Mouse (Mus musculus): ENCODE data around the gene Pml. TPM values are rescaled to one million over a fixed set of nuclear protein-coding genes. Genes with fewer than 3 reads are reported as not detected.

The Pml gene
- polyA plus RNA-seq, 1 experiment from 2014 or later = 17.8 TPM

- no peak for DNase-seq (ENCODE audit: low spot score)
These were observed 80.2 kb downstream of the Pml start for GRCm38 (mm10) chr9:58169426-58169825.

DNA sequence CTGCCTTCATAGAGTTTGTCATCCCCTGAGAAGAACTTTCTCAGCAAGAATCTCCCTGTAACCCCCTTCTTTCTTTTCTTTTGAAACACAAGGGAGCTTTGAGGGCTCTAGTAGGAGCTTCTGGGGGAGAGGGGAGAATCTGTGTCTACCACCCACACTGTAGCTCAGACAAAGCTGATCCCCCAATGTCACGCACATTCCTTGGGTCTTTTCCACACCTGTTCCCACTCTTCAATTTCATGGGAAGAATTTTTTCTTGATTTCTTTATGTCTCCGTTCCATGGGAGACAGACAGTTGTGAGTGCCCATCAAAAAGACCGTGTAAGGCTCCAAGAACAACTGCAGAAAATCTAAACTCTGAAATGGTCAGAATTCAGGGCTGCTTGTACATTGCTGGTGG is 80.7 kb downstream of the Pml start:
- no peak for DNase-seq (ENCODE audit: low spot score)

Small RNAs within 50 kb of the gene (microRNA-seq; reads per million reads assigned to microRNA genes)
- not detected for gene Mir6385 (ENCODE audit: borderline number of aligned reads)

Other genes starting within 250 kb of the Pml start
- gene Cyp11a1, start 243.4 kb downstream of the Pml start, polyA plus RNA-seq (2015; fragmentation: Nextera tagmentation; extraction: Ambion mirVana) = 2.2 and 2.7 TPM in 2 replicates
- 0.94 and 1.1 TPM in 2 replicates for gene Stra6, start 186.0 kb downstream of the Pml start, polyA plus RNA-seq (2015; fragmentation: Nextera tagmentation; extraction: Ambion mirVana)
- gene Ccdc33, start 131.0 kb downstream of the Pml start, polyA plus RNA-seq (2015; fragmentation: Nextera tagmentation; extraction: Ambion mirVana) = 0.27 and 1.1 TPM in 2 replicates
- gene Islr, start 45.5 kb downstream of the Pml start, polyA plus RNA-seq (2015; fragmentation: Nextera tagmentation; extraction: Ambion mirVana) = 11.5 and 14.7 TPM in 2 replicates
- 0.06 TPM in 1 of 2 replicates, not detected in the other for gene Islr2, start 45.5 kb downstream of the Pml start, polyA plus RNA-seq (2015; fragmentation: Nextera tagmentation; extraction: Ambion mirVana)
- 48.3 and 55.1 TPM in 2 replicates for gene Stoml1, start 3.4 kb upstream of the Pml start, polyA plus RNA-seq (2015; fragmentation: Nextera tagmentation; extraction: Ambion mirVana)
- gene Loxl1, start 63.4 kb upstream of the Pml start, polyA plus RNA-seq (2015; fragmentation: Nextera tagmentation; extraction: Ambion mirVana) = 4.3 and 4.7 TPM in 2 replicates
- gene Tbc1d21, start 120.7 kb upstream of the Pml start, polyA plus RNA-seq (2015; fragmentation: Nextera tagmentation; extraction: Ambion mirVana) = not detected in 2 replicates
- gene Insyn1, start 238.8 kb upstream of the Pml start, polyA plus RNA-seq (2015; fragmentation: Nextera tagmentation; extraction: Ambion mirVana) = 0.60 and 0.64 TPM in 2 replicates

Measured in thymus, postnatal 0 days (tissue).